Mouse (Mus musculus) spleen, adult 12 weeks (tissue): ENCODE measurements around the gene Rph3al.

Experiments used
- DNase-seq: peaks from one replicate; pipeline ENCODE4 v3.0.0; 2022; ENCODE audit warnings: low spot score

Gene Rph3al

GRCm38 (mm10) chr11:75938379-75938906 is at the start of gene Rph3al:
Rph3al (minus strand) TSS chr11:75938429.
- DNase-seq, result no peak

GRCm38 (mm10) chr11:75985948-75986347 is 47.7 kb upstream of the Rph3al start:
- DNase-seq, result no peak

- no peak for DNase-seq
Measured at GRCm38 (mm10) chr11:75984581-75984980, 46.4 kb upstream of the Rph3al start.

- no peak for DNase-seq
Measured at GRCm38 (mm10) chr11:75983194-75983593, 45.0 kb upstream of the Rph3al start.

- DNase-seq, result no peak
Measured at GRCm38 (mm10) chr11:75980413-75980812, 42.2 kb upstream of the Rph3al start.

GRCm38 (mm10) chr11:75978051-75978450 is 39.8 kb upstream of the Rph3al start:
- DNase-seq, result no peak

- DNase-seq, result peak; percentile 54
Measured at GRCm38 (mm10) chr11:75976748-75977147, 38.5 kb upstream of the Rph3al start.

- no peak for DNase-seq
Measured at GRCm38 (mm10) chr11:75973988-75974387, 35.8 kb upstream of the Rph3al start.

GRCm38 (mm10) chr11:75972916-75973567 is 34.8 kb upstream of the Rph3al start:
- no peak for DNase-seq

GRCm38 (mm10) chr11:75972188-75972587 is 34.0 kb upstream of the Rph3al start:
- DNase-seq, result no peak

GRCm38 (mm10) chr11:75970629-75971028 is 32.4 kb upstream of the Rph3al start:
- no peak for DNase-seq

- DNase-seq, result no peak
Measured at GRCm38 (mm10) chr11:75968761-75969160, 30.5 kb upstream of the Rph3al start.

- peak; percentile 78 for DNase-seq
Measured at GRCm38 (mm10) chr11:75966401-75967372, 28.5 kb upstream of the Rph3al start.

GRCm38 (mm10) chr11:75965674-75966400 is 27.6 kb upstream of the Rph3al start:
- DNase-seq, result no peak

GRCm38 (mm10) chr11:75964476-75964730 is 26.2 kb upstream of the Rph3al start:
- DNase-seq, result no peak

- no peak for DNase-seq
Measured at GRCm38 (mm10) chr11:75963730-75964475, 25.7 kb upstream of the Rph3al start.

GRCm38 (mm10) chr11:75961782-75962181 is 23.6 kb upstream of the Rph3al start:
- no peak for DNase-seq

- no peak for DNase-seq
Measured at GRCm38 (mm10) chr11:75957124-75957832, 19.0 kb upstream of the Rph3al start.

- DNase-seq, result no peak
Measured at GRCm38 (mm10) chr11:75956651-75957050, 18.4 kb upstream of the Rph3al start.

- DNase-seq, result no peak
Measured at GRCm38 (mm10) chr11:75954896-75955295, 16.7 kb upstream of the Rph3al start.

- DNase-seq, result no peak
Measured at GRCm38 (mm10) chr11:75951895-75952294, 13.7 kb upstream of the Rph3al start.
